Mouse (Mus musculus) erythroblast, embryonic 14.5 days (primary cell): Measurements from ENCODE around the gene Psmc4. TPM values are rescaled to one million over a fixed set of nuclear protein-coding genes. Genes with fewer than 3 reads are reported as not detected.

Source experiments
- H3K27me3 ChIP-seq: 2 replicates; pipeline ENCODE4 v1.6.1; 2012; ENCODE audit warnings: inconsistent platforms; ENCODE audit not compliant: control insufficient read depth
- H3K36me3 ChIP-seq: 2 replicates; pipeline ENCODE4 v1.6.1; 2012; ENCODE audit warnings: mild to moderate bottlenecking, inconsistent platforms; ENCODE audit not compliant: control insufficient read depth
- H3K4me1 ChIP-seq: 2 replicates; pipeline ENCODE4 v1.6.1; 2012; ENCODE audit warnings: inconsistent platforms; ENCODE audit not compliant: control insufficient read depth
- H3K4me3 ChIP-seq: replicated peaks from 2 replicates; pipeline ENCODE3; 2012; ENCODE audit warnings: moderate library complexity, mild to moderate bottlenecking, inconsistent platforms
- H3K9me3 ChIP-seq: 2 replicates; pipeline ENCODE4 v1.6.1; 2012; ENCODE audit warnings: low read length, inconsistent platforms, mixed read lengths; ENCODE audit not compliant: control insufficient read depth
- GATA1 ChIP-seq: IDR thresholded peaks from 2 replicates; pipeline ENCODE4 v1.6.1; 2012; ENCODE audit warnings: low read length, inconsistent platforms, mixed read lengths
- TAL1 ChIP-seq: IDR thresholded peaks from 3 replicates; pipeline ENCODE4 v1.6.1; 2012; ENCODE audit warnings: low read length, inconsistent platforms, mixed read lengths
- polyA plus RNA-seq: library from polyadenylated mRNA; stranded (reverse); fragments of >175 nt; gene quantifications from 2 replicates; pipeline ENCODE4 v1.2.3, GENCODE M21; 2012

Gene Psmc4
- polyA plus RNA-seq, 1 experiment, result 12.8 TPM

DNA sequence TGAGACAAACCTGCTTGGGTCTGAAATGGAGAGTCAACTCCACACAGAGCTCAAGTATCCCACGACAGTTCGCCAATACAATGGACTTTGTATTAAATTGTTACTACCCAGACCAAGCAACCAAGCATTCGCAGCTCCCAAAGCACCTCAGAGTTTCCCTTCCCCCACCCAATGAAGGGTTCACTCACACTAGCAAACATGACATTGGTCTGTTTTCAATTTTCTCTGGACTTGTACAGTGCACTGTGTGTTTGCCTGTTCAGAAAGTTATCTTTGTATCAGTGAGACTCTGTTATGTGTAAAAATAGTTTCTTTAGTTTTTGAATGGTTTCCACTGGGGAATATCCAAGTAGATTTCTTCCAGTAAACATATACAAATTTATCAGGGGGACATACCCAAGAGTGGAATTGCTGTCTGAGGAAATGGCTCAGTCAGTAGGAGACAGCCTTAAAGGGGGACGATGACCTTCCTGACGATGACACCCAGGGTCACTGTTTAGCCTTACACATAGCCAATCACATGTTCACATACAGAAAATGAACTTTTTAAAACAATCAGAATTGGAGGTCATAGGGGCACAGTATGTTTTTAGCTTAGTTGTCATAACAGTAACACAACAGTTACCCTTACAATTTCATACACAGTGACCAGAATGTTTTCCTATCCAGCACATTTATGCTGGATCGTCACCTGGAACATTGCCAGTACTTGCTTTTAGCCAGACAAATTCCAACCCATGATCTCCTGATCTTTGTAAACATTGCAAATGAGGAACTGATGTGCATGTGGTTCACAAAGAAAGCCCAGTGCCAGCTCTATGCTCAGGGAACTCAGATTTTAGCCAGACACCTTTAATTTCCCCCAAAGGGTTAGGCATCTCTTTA, 3.4 kb upstream of the Psmc4 start:
- Histone ChIP-seq H3K4me3 (no peak overlapping the region), H3K27me3 (no peaks in the 10 kb centered on the region; the same call in 1 of the 2 replicates)
- TF ChIP-seq GATA1 (no peak), TAL1 (no peak)

DNA sequence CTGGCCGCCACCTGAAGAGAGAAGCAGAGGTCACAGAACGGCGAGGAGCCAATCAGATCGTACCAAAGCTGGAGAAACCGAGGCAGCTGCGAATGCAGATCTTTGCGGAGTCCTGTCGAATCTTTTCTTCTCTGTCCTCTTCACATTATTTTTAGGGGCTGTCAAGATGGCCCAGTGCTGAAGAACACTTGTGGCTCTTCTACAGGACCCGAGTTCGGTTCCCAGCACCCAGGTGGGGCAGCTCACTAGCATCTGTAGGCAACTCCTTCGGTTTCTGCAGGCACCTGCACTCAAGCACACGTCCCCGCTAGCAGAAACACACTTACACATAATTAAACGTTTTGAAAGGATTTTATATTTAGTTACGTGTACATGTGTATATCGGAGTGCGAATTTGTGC, 683 bp upstream of the Psmc4 start:
- Histone ChIP-seq H3K4me3 (peak overlapping the region; percentile 93), H3K4me1 (peaks cover 29% of the 10 kb centered on the region), H3K27me3 (no peaks in the 10 kb centered on the region; the same call in 1 of the 2 replicates), H3K36me3 (peaks cover 36% of the 10 kb centered on the region), H3K9me3 (no peaks in the 10 kb centered on the region)
- TF ChIP-seq GATA1, result no peak
- no peak for TF ChIP-seq TAL1

More for the DNA sequence above, 3.4 kb upstream of the Psmc4 start:
- Histone ChIP-seq H3K36me3 (peaks cover 9% of the 10 kb centered on the region), H3K9me3 (no peaks in the 10 kb centered on the region), H3K4me1 (peaks cover 20% of the 10 kb centered on the region)

DNA sequence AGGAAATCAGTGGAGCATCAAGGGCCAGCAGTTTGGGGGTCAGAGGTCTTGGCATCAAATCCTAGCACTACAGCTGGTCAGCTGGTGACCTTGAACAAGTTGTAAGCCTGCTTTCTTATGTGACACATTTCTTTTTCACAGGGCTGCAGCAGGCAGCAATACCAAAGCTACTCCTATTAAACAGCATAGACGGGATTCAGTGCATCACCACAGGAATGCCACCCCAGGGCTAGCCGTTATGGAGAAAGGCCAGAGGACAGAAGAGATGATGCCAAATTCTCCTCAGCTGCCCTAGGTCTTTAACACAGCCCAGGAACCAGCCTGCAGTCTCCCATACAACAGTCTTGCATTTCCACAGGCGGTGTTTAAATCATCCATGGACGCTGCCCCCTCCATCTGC, 5.4 kb downstream of the Psmc4 start:
- H3K9me3 ChIP-seq, result no peaks in the 10 kb centered on the region
- peaks cover 21% of the 10 kb centered on the region for H3K4me1 ChIP-seq
- no peak overlapping the region for H3K4me3 ChIP-seq
- TF ChIP-seq GATA1, result no peak
- no peak for TF ChIP-seq TAL1
- no peaks in the 10 kb centered on the region for H3K27me3 ChIP-seq
- peaks cover 96% of the 10 kb centered on the region for H3K36me3 ChIP-seq

DNA sequence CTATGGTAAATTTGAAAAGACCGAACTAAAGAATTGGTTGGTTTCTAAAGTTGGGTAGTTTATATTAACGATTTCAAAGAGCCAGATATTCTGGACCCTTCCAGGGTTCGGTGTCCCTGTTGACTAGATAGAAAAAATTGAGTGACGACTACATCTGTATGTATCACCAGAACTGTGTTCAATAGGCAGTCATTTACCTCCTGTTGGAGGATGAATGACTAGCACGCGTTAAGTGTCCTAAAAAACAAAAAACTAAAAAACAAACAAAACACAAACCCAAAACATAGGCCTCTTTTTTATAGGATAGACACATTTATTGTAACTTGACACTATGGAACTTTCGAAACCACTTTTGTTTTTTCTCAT, 35.5 kb downstream of the Psmc4 start:
- Histone ChIP-seq H3K4me1 (peaks cover 17% of the 10 kb centered on the region), H3K27me3 (no peaks in the 10 kb centered on the region), H3K9me3 (0 out of 2 replicates have a peak, but pooled peaks cover 2% of the 10 kb centered on the region), H3K36me3 (peaks cover 5% of the 10 kb centered on the region), H3K4me3 (peak overlapping the region; percentile 81)
- no peak for TF ChIP-seq GATA1
- TF ChIP-seq TAL1, result no peak

DNA sequence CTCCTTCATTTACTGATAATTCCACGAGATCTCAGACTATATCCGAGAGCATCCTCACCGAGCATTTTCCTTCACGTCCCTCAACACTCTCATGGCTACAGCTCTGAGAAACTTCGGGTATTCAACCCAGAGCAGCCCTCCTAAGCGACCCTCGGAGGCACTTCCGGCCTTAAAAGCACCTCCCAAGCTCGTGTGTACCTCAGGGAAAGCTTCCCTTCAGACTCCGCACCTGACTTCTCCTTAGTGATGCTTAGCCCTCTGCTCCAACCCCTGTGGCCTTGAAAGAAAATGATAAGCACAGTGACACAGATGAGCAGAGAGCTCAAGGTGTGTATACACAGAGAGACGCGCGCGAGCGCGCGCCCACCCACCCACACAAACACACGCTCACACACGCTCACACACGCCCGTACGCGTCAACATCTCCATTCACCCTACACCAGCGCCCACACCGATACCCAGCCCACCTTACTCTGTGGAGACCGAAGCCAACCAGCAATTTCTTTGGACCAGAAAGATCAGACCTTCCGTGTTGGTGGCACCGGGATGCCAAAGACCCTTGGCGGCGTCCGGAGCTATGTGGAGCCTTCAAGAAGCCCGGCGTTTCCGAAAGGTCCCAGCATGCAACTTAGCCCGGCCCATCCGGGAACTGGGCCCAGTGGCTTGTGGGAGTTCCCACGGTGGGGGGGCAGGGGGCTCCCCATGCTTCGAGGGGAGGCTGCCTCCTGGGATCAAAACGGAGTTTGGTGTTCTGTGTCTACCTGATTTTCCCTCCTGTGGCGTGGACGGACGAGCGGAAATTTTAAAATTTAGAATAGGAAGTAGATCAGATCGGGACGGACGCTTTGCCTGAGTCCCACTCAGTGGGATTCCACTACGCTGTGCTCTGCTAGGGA, 36.1 kb downstream of the Psmc4 start, which contains the start of gene Zfp850:
Zfp850 (minus strand) TSS at position 567 of the 896 bp plus-strand sequence.
- H3K27me3 ChIP-seq, result no peaks in the 10 kb centered on the region
- H3K36me3 ChIP-seq, result peaks cover 5% of the 10 kb centered on the region
- H3K4me1 ChIP-seq, result peaks cover 17% of the 10 kb centered on the region
- no peak for TF ChIP-seq TAL1
- TF ChIP-seq GATA1, result no peak
- H3K4me3 ChIP-seq, result peak within 1 kb of the TSS; percentile 81
- 0 out of 2 replicates have a peak, but pooled peaks cover under 1% of the 10 kb centered on the region for H3K9me3 ChIP-seq

DNA sequence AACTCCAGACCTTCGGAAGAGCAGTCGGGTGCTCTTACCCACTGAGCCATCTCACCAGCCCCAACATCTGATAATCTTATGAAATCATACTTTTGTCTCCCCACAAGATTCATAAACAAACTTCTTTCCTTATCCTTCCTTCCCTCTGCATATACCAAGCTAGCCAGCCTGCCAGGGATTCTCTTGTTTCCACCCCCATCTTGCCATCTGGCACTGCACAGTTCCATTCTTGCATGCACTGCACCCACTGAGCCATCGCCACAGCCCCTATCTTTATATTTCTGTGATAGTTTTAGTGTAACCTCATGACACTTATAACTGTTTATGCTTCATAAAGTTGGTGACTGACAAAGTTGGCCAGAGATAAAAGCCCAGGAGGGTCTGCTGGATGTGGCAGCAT, 39.6 kb downstream of the Psmc4 start:
- H3K4me3 ChIP-seq, result no peak overlapping the region
- peaks cover 28% of the 10 kb centered on the region for H3K36me3 ChIP-seq
- no peaks in the 10 kb centered on the region for H3K9me3 ChIP-seq
- H3K27me3 ChIP-seq, result no peaks in the 10 kb centered on the region
- H3K4me1 ChIP-seq, result peaks cover 17% of the 10 kb centered on the region
- TF ChIP-seq TAL1 (no peak), GATA1 (no peak)

Other genes with a start within 250 kb of the Psmc4 start
- 0.01 and 0.11 TPM in 2 replicates for gene Zfp626, start 242.9 kb downstream of the Psmc4 start, polyA plus RNA-seq
- gene Zfp59, start 211.5 kb downstream of the Psmc4 start, polyA plus RNA-seq, result not detected in 2 replicates
- gene Zfp607a, start 192.6 kb downstream of the Psmc4 start, polyA plus RNA-seq, result not detected in 2 replicates
- gene Zfp974, start 120.6 kb downstream of the Psmc4 start, polyA plus RNA-seq, result 0.04 TPM in 1 of 2 replicates, not detected in the other
- gene Zfp780b, start 70.9 kb downstream of the Psmc4 start, polyA plus RNA-seq, result not detected in 2 replicates
- gene Zfp850, start 36.0 kb downstream of the Psmc4 start, polyA plus RNA-seq, result 0.01 TPM in 1 of 2 replicates, not detected in the other
- gene Fcgbp, start 21.1 kb upstream of the Psmc4 start, polyA plus RNA-seq, result not detected in 2 replicates
- 0.01 TPM in 1 of 2 replicates, not detected in the other for gene 9530053A07Rik, start 79.4 kb upstream of the Psmc4 start, polyA plus RNA-seq
- gene Fbl, start 119.6 kb upstream of the Psmc4 start, polyA plus RNA-seq, result 18.4 TPM in 2 replicates
- 14.1 and 15.9 TPM in 2 replicates for gene Dyrk1b, start 129.4 kb upstream of the Psmc4 start, polyA plus RNA-seq
- 0.13 TPM in 1 of 2 replicates, not detected in the other for gene Eid2, start 217.8 kb upstream of the Psmc4 start, polyA plus RNA-seq
- 0.60 and 0.94 TPM in 2 replicates for gene Eid2b, start 227.6 kb upstream of the Psmc4 start, polyA plus RNA-seq
- gene Selenov, start 241.1 kb upstream of the Psmc4 start, polyA plus RNA-seq, result not detected in 2 replicates